Mouse (Mus musculus): ENCODE measurements around the gene Castor1. TPM values are rescaled to one million over a fixed set of nuclear protein-coding genes. Genes with fewer than 3 reads are reported as not detected.
A peak's percentile ranks its signal among the peaks of the same experiment; 100 is the strongest.

The Castor1 gene
- total RNA-seq, 2 experiments from 2014 or later, result 5.2 to 5.5 TPM

DNA sequence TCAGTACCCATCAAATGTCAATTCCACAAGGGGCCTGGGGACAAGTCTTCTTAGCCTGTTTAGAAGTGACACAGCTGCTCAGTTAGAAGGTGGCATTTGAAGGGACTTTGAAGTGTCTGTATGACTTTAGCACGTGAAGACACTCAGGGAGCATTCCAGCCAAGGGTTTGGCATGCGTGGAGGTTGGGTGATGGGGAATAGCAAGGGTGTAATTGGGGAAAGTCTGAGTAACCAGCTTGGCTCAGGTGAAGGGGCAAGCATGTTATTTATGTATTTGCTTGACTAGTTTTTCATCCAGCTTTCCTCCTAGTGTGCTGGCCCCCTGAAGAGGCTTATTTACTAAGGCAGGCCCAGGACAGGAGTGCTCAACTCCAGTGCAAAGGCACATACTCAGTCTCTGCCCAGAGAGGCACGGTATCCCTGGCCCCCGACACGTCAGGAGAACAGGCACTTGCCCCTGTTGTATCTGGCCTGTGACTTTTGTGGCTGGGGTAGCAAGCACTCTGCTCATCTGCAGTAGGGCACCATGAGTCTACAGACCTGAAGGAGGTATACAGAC lies 12.8 kb upstream of the Castor1 start:
- intact Hi-C loops (cut with DNase I), result no loop called here
- no peak for DNase-seq

- intact Hi-C loops (cut with DNase I), result no loop called here
- DNase-seq, result no peak
Measured at GRCm38 (mm10) chr11:4205951-4206350, 12.1 kb upstream of the Castor1 start.

GRCm38 (mm10) chr11:4206563-4206962 lies 11.5 kb upstream of the Castor1 start:
- intact Hi-C loops (cut with DNase I), result no loop called here
- no peak for DNase-seq

DNA sequence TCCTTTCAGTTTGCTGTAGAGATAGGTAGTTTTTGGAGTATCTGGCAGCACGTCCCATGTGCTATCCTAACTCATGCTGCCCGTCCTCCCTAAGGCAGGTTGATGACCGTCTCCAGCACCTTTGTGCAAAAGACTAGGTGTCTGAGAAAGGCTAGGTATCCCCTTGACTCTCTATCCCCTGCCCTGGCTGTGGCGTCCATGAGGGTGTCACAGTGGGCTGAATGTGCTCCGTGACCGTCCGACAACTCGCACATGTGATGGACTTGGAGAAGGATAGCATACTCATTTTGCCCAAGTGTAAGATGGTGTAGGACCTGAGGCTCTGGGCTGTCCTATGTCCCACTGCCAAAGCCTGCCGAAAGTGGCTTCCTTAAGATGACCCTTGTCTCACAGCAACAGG lies 10.4 kb upstream of the Castor1 start:
- intact Hi-C loops (cut with DNase I), result no loop called here

GRCm38 (mm10) chr11:4209556-4209955 lies 8.5 kb upstream of the Castor1 start:
- intact Hi-C loops (cut with DNase I), result no loop called here
- no peak for DNase-seq

More for the DNA sequence above, 10.4 kb upstream of the Castor1 start:
- no peak for DNase-seq

DNA sequence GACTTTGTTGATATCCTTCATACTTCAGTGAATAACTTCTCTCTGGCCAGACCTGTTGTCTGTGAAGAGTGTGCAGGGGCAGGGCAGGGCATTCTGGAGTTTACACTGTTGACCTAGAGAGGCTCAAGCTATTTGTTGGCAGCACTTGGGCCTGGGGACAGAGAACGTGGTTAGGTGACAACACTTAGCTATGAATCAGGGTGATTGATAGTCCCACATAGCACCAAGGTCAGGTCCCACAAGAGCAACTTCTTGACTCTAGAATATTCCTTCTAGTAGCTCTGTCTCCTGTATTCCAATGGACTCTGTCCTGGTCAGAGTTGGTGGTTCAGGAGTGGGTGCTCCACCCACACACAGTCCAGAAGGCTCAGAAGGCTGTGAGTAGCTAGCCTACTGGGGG lies 7.2 kb upstream of the Castor1 start:
- DNase-seq, result no peak
- intact Hi-C loops (cut with DNase I), result no loop called here

GRCm38 (mm10) chr11:4213107-4213506 lies 4.9 kb upstream of the Castor1 start:
- no peak for DNase-seq

DNA sequence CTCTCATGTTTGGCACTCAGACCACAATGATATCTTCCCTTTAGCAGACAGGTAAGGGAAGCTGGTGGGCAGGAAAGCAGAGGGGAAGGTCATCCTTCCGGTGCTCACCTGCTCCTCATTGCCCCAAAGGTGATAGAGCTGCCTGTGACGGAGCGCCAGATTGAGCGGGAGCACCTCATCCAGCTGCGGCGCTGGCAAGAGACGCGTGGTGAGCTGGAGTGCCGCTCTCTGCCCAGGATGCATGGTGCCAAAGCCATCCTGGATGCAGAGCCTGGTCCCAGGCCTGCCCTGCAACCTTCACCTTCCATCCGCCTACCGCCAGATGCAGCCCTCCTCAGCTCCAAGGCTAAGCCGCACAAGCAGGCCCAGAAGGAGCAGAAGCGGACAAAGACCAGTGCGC lies 3.5 kb upstream of the Castor1 start:
- intact Hi-C loops (cut with DNase I), result no loop called here
- DNase-seq, result no peak

More at GRCm38 (mm10) chr11:4213107-4213506, 4.9 kb upstream of the Castor1 start:
- intact Hi-C loops (cut with DNase I), result no loop called here

DNA sequence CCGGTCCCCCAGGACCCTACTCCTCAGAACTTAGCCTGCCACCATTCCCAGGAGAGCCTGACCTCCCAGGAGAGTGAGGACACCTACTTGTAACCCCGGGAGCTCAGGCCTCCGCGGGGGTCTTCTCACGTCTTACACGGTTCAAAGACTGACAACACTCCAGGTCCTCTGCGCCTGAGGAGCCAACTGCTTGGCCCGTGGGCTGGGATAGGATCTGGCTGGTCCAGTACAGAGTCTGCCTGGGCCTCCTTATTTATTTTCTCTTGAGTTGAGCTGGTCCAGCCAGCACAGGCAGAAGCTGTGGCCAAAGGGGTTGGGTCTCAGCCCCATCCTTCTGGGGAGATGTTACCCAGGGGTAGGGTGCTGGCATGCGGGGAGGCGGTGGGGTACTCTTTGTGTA lies 3.0 kb upstream of the Castor1 start:
- DNase-seq, result no peak
- intact Hi-C loops (cut with DNase I), result no loop called here

DNA sequence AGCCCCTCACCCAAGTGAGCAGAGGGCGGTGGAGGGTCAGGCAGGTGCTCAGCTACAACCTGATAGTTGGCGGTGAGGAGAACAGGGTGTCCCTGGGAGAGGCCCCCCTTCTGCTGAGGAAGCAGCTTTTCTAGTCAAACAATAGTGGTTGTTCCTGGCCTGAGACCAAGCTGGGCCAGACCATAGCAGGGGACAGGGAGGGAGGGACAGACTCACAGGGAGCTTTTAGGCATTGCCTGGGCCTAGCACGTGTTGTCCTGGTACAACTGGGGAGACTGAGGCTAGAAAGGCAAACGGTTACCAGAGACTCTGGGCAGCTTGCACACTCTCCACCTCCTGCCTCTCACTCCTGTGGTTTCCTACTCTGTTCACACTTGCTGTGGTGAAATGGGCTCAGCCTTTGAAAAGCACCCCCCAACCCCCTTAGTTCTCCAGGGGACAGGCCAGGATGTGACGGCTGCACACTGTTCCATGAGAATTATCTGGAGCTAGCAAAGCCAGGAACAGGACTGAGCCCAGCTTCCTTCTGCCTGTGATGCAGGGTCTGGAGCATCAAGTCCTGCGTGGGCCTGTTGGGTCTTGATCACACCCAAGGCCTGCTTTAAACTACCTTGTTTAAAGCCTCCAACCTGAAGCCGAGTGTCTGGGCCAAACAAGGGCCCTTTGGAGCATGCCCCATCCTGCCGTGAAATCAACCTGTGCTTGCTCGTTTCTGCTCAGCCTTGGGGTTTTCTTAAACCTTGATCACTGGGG lies 1.6 kb upstream of the Castor1 start:
- intact Hi-C loops (cut with DNase I), result no loop called here

GRCm38 (mm10) chr11:4218637-4219036 lies 612 bp downstream of the Castor1 start:
- intact Hi-C loops (cut with DNase I), result loop anchor here (1.0 kb wide), 2 partner anchors 58 to 83 kb away; partner anchors contain the start of genes Ccdc157, Rnf215 and Sf3a1
- no peak for DNase-seq

More for the DNA sequence above, 1.6 kb upstream of the Castor1 start:
- DNase-seq, result peak; percentile 75 to 82

DNA sequence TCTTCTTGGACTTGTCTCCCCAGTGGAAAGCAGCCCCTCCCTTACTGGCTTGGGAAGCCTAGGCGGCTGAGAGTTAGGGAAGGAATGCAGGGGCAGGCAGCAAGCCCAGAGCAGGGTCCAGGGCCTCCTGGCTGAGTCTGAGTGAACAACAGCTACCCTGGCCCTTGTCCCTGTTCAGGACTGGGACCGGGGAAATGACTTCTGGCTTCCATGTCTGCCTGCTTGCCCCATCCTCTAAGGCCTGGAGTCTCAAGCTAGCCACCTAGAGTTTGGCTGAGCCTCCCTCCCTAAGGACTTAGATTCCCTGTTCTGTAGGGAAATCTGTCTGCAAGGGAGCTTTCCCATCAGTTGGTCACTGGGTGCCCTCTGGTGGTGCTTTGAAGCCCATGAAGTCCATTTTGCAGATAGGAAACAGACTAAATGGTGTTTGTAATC lies 1.3 kb downstream of the Castor1 start:
- DNase-seq, result peak; percentile 76 to 78

GRCm38 (mm10) chr11:4219908-4220307 lies 1.9 kb downstream of the Castor1 start:
- intact Hi-C loops (cut with DNase I), result loop anchor here (1.0 kb wide), 4 partner anchors 36 to 85 kb away; partner anchors contain the start of genes Ccdc157, Rnf215 and Sf3a1
- no peak for DNase-seq

More for the DNA sequence above, 1.3 kb downstream of the Castor1 start:
- intact Hi-C loops (cut with DNase I), result loop anchor here (1.0 kb wide), 2 partner anchors 59 to 84 kb away; partner anchors contain the start of genes Ccdc157, Rnf215 and Sf3a1

- DNase-seq, result peak; percentile 83 to 89
- intact Hi-C loops (cut with DNase I), result loop anchor here (1.0 kb wide), 2 partner anchors 36 to 38 kb away; no protein-coding TSS in a partner anchor
Measured at GRCm38 (mm10) chr11:4220443-4221400, 2.7 kb downstream of the Castor1 start.

- intact Hi-C loops (cut with DNase I), result no loop called here
- no peak for DNase-seq
Measured at GRCm38 (mm10) chr11:4222046-4222950, 4.3 kb downstream of the Castor1 start.

DNA sequence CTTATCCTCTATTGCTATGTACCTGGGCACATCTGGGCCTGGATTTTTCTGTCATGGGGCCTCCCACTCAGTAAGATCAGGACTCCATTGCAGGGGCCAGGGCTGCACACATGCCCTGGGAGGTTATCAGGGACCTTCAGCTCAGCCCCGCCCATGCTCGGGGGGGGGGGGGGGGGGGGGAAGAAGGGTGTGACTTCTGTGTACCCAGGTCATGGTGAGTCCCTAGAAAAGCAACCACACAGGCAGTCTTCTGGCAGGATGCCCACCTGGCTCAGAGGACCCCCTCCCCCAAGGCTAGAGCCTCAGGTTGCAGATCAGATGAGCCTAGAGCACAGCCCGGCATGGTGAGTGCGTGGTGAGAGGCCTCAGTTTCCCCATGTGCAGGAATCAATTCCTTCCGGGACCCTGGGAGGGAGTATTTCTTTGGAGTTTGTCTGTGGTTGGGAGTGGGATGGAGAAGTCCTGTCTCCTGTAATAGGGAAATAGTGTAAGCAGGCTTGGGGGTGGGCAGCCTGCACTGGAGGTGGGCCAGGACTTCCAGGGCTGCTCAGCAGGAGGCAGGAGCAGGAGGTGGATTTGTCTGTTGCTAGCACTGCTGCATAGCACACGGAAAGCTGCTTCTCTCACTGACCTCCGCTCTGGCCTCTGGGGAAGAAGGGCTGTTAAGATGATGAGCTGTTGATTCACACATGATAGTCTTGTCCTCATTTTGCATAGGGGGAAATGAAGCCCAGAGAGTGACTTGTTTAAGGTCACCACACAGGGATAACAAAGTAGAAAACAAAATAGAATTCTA lies 5.6 kb downstream of the Castor1 start:
- intact Hi-C loops (cut with DNase I), result no loop called here
- DNase-seq, result no peak

GRCm38 (mm10) chr11:4224223-4224622 lies 6.2 kb downstream of the Castor1 start:
- DNase-seq, result no peak
- intact Hi-C loops (cut with DNase I), result no loop called here

DNA sequence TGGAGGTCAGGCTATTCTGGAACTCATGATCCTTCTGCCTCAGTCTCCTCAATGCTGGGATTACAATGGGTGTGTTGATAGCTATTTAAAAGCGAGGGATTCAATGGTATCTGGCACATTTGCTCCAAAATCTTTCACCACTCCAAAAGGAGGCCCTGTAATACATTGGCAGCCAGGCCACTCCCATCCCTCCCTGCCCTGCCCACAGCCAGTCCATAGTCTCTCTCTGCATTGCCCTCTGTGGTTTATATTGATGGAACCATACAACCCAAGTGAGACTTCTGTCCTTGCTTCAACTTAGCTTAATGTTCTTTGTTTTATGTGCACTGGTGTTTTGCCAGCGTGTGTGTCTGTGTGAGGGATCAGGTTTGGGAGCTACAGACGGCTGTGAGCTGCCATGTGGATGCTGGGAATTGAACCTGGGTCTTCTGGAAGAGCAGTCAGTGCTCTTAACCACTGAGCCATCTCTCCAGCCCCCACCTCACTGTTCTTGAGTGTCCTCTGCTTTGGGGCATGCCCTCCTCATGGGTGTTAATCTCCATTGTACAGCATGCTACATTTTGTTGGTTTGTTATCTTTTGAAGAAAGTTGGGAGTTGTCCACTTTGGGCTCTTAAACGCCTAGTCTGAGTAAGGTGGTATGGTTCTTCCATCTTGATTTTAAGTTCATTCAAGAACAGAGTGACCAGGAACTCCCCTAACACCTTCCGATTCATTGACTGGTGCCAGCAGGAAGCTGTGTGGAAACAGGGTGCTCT lies 8.7 kb downstream of the Castor1 start:
- no peak for DNase-seq
- intact Hi-C loops (cut with DNase I), result no loop called here

Data from heart, postnatal 36 days (tissue).